Mouse (Mus musculus) heart, postnatal 14 days (tissue): Measurements from ENCODE around the gene Gm7356. TPM values are rescaled to one million over a fixed set of nuclear protein-coding genes. Genes with fewer than 3 reads are reported as not detected.
"Not testable (repeated sequence)": the region's sequence is repeated elsewhere in the genome, so short reads cannot be mapped to it uniquely, and the experiment has no call there.

ENCODE experiments used
- DNase-seq, 2 experiments: peaks; one replicate each; pipeline ENCODE4 v3.0.0; 2021 to 2022
- intact Hi-C: fragments of 180-260 bp; cut with DNase I; formaldehyde crosslinking; loops from one replicate; pipeline ENCODE4 v1.15.1; 2025
- long read RNA-seq, 2 experiments: library from polyadenylated mRNA; stranded (forward); transcript quantifications; one replicate each; pipeline ENCODE4 v2.0.0; 2021
- total RNA-seq, 2 experiments: library from RNA; stranded (reverse); gene quantifications; 2 replicates each; pipeline ENCODE4 v1.2.3; 2021

Gm7356 gene
- not detected for total RNA-seq
- long read RNA-seq, experiment 1, result 0 reads
- long read RNA-seq, experiment 2, result 0 reads

DNA sequence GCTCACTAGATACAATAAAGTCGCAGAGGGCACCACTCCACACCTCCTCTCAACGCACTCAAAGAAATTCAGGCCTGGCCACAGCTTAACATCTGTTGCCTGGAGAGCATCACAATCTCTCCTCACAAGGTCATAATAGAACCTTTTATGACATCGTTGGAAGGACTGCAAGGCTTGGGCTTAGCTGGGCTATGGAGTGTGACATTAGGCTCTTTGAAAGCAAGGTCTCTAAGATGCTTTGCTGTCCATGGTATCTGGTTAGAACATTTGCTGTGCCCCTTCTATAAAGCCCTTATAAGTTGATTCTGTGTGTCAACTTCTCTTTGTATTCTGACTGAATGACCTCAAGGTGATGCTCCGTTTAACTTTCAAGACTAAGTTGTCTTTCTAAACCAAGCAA lies at the start of gene Gm7356:
TSS of gene Gm7356 (minus strand) at position 101 of the 400 bp plus-strand sequence.
- intact Hi-C loops, DNase-seq: not testable (repeated sequence)

GRCm38 (mm10) chr17:14041880-14042279 lies 38.4 kb upstream of the Gm7356 start:
- DNase-seq, intact Hi-C loops: not testable (repeated sequence)

GRCm38 (mm10) chr17:14037012-14037411 lies 33.5 kb upstream of the Gm7356 start:
- intact Hi-C loops, DNase-seq: not testable (repeated sequence)

GRCm38 (mm10) chr17:14036113-14036512 lies 32.6 kb upstream of the Gm7356 start:
- DNase-seq, intact Hi-C loops: not testable (repeated sequence)

DNA sequence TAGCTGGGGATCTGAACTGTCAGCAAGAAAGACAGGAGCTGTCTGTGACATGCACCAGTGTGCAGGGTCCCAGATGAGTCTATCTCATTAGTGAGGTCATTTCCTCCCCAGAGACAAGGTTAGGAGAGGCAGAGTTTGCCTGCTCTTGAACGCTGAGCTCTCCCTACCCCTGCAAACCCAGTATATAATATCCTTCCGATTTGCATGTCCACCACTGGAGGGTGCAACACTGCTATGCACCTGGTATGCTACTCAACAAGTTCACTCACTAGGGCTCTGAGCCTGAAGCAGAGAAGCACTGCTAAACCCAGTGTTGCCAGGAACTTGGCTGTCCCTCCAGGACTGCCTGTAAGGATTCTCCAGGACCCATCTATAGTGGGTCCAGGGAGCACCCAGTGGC lies 10.1 kb downstream of the Gm7356 start:
- DNase-seq, intact Hi-C loops: not testable (repeated sequence)

GRCm38 (mm10) chr17:13987690-13988089 lies 15.8 kb downstream of the Gm7356 start:
- intact Hi-C loops, result no loop called here
- DNase-seq, result no peak

DNA sequence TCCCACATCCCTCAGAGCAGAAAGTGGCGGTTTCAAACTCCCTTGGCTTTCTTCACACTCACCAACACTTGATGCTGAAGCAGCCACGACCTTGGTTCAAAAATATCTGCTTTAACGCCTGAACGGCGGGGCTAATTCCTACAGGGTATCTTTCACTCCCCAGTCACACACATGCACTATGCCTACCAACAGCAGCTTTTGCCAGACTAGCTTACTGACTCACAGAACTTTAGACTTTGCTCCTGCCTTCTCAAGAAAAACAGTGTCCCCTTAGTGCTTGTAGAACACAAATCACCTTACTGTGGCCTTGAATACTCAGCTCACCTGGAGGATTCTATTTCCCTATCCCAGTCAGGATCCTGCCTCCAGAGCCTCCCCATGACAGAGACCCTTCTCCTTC lies 32.7 kb downstream of the Gm7356 start:
- intact Hi-C loops, DNase-seq: not testable (repeated sequence)

GRCm38 (mm10) chr17:13969917-13970316 lies 33.6 kb downstream of the Gm7356 start:
- DNase-seq, intact Hi-C loops: not testable (repeated sequence)

GRCm38 (mm10) chr17:13965048-13965447 lies 38.5 kb downstream of the Gm7356 start:
- intact Hi-C loops, DNase-seq: not testable (repeated sequence)

DNA sequence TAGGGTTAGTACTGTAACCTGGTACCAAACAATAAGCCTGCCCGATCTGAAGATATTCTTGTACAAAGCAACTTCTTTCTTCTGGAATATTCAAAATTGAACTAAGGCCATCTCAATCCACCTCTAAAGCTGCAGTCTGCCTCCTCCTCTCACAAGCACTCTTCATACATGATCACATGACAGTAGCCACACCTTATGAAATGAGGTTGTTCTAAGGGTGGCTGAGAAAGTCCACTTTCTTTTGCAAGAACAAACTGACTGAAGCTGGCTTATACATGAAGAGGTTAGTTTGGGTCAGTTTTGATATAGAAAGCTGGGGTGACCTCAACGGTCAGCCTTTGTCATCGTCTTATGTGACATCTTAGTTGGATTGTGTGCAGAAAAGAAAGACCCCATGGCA lies 41.3 kb downstream of the Gm7356 start:
- intact Hi-C loops, result loop anchor here (5.0 kb wide), 1 partner anchor 85 kb away; no protein-coding TSS in a partner anchor
- DNase-seq, result not testable (repeated sequence)

- intact Hi-C loops, DNase-seq: not testable (repeated sequence)
Observed at GRCm38 (mm10) chr17:13958129-13958528, 45.4 kb downstream of the Gm7356 start.

- DNase-seq, intact Hi-C loops: not testable (repeated sequence)
Observed at GRCm38 (mm10) chr17:13951570-13951969, 51.9 kb downstream of the Gm7356 start.

Other genes with a start within 250 kb of the Gm7356 start
- 100 to 1,000 TPM; 106 to 131 TPM for gene Afdn, start 243.2 kb downstream of the Gm7356 start, total RNA-seq
- gene Tcte2, start 241.9 kb downstream of the Gm7356 start, total RNA-seq, result 1 to 10 TPM; 2.5 to 5.6 TPM
- not detected for gene Gm7168, start 55.3 kb downstream of the Gm7356 start, total RNA-seq
- gene Gm7358, start 55.8 kb upstream of the Gm7356 start, total RNA-seq, result not detected
- gene Dact2, start 200.6 kb upstream of the Gm7356 start, total RNA-seq, result 1 to 10 TPM; 1.9 to 2.5 TPM